Mouse (Mus musculus) stomach, postnatal 0 days (tissue): ENCODE data around the gene E2f3.

Experiments used
- CTCF ChIP-seq: IDR thresholded peaks from 2 replicates; pipeline ENCODE4 v1.5.1; 2016; ENCODE audit warnings: antibody characterized with exemption, low read depth, mild to moderate bottlenecking, moderate library complexity
- EP300 ChIP-seq: optimal IDR thresholded peaks from 2 replicates; pipeline ENCODE3; 2016; ENCODE audit warnings: antibody characterized with exemption

DNA sequence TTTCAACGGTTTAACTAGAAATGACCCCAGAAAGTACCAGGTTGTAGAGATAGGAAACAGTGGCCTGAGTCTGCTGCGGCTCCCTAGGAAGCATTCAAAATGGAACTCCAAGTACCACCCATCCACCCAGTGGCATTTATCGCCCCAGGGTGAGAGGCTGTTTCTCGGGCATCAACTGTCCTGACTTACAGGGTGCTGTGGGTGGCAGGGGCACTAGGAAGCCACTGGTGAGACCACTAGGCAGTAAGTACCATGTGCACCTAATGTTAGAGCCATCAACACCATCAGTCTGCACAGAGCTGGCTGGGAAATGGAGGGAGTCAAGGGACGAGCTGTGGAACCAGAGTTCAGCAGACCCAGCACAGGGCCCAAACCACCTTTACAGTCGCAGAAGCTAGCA lies 25.4 kb downstream of the E2f3 start:
- TF ChIP-seq CTCF (no peak), EP300 (no peak)
